Mouse (Mus musculus) urinary bladder, postnatal 14 days (tissue): ENCODE data around the gene Serinc3.

Experiments used
- DNase-seq: peaks from one replicate; pipeline ENCODE4 v3.0.0; 2021; ENCODE audit warnings: low spot score

Serinc3 gene

GRCm38 (mm10) chr2:163595119-163595518 lies 49.8 kb downstream of the Serinc3 start:
- no peak for DNase-seq

GRCm38 (mm10) chr2:163593636-163594282 lies 51.2 kb downstream of the Serinc3 start:
- DNase-seq: no peak

GRCm38 (mm10) chr2:163592084-163592483 lies 52.8 kb downstream of the Serinc3 start:
- no peak for DNase-seq

GRCm38 (mm10) chr2:163590996-163591395 lies 53.9 kb downstream of the Serinc3 start:
- DNase-seq: no peak

- DNase-seq: no peak
These were observed 54.7 kb downstream of the Serinc3 start for GRCm38 (mm10) chr2:163590211-163590610.

GRCm38 (mm10) chr2:163587506-163587905 lies 57.4 kb downstream of the Serinc3 start:
- no peak for DNase-seq

GRCm38 (mm10) chr2:163586384-163587261 lies 58.3 kb downstream of the Serinc3 start:
- no peak for DNase-seq

- DNase-seq: no peak
These were observed 60.9 kb downstream of the Serinc3 start for GRCm38 (mm10) chr2:163584088-163584426.

GRCm38 (mm10) chr2:163583226-163584087 lies 61.5 kb downstream of the Serinc3 start:
- no peak for DNase-seq

- DNase-seq: no peak
These were observed 64.6 kb downstream of the Serinc3 start for GRCm38 (mm10) chr2:163580069-163580945.

- no peak for DNase-seq
These were observed 66.9 kb downstream of the Serinc3 start for GRCm38 (mm10) chr2:163577986-163578385.

GRCm38 (mm10) chr2:163575248-163575647 lies 69.7 kb downstream of the Serinc3 start:
- no peak for DNase-seq

GRCm38 (mm10) chr2:163574321-163574720 lies 70.6 kb downstream of the Serinc3 start:
- no peak for DNase-seq
